Mouse (Mus musculus) stomach, postnatal 0 days (tissue): ENCODE data around the gene Cobl. TPM values are rescaled to one million over a fixed set of nuclear protein-coding genes. Genes with fewer than 3 reads are reported as not detected.

Source experiments
- ATAC-seq: fragments of 200-750 bp; cut with Nextera tagmentation; 2 replicates; pipeline ENCODE4 v1.8.0; 2017; ENCODE audit not compliant: low FRiP score, low TSS enrichment
- DNase-seq: peaks from one replicate; pipeline ENCODE4 v3.0.0-alpha.2; 2016; ENCODE audit warnings: low spot score
- H3K27ac ChIP-seq: fragments of 300-500 bp; sonication (generic); replicated peaks from 2 replicates; pipeline ENCODE4 v1.5.1; 2014; ENCODE audit warnings: mild to moderate bottlenecking, control low read depth
- H3K27me3 ChIP-seq: fragments of 300-500 bp; sonication (generic); 2 replicates; pipeline ENCODE4 v1.6.1; 2014; ENCODE audit warnings: low read length; ENCODE audit not compliant: control insufficient read depth, insufficient read depth
- H3K36me3 ChIP-seq: fragments of 300-500 bp; sonication (generic); 2 replicates; pipeline ENCODE4 v1.6.1; 2014; ENCODE audit warnings: low read length, mixed read lengths; ENCODE audit not compliant: control insufficient read depth, insufficient read depth
- H3K4me1 ChIP-seq: fragments of 300-500 bp; sonication (generic); replicated peaks from 2 replicates; pipeline ENCODE4 v1.6.1; 2014; ENCODE audit warnings: antibody characterized with exemption; ENCODE audit not compliant: control insufficient read depth, insufficient read depth
- H3K4me2 ChIP-seq: fragments of 300-500 bp; sonication (generic); replicated peaks from 2 replicates; pipeline ENCODE4 v1.6.1; 2014; ENCODE audit warnings: low read depth, mild to moderate bottlenecking, control low read depth, moderate library complexity
- H3K4me3 ChIP-seq: fragments of 300-500 bp; sonication (generic); 2 replicates; pipeline ENCODE4 v1.5.1; 2014; ENCODE audit warnings: low read depth, low read length, control low read depth
- H3K9ac ChIP-seq: fragments of 300-500 bp; sonication (generic); 2 replicates; pipeline ENCODE4 v1.6.1; 2014; ENCODE audit warnings: mild to moderate bottlenecking, low read length, control low read depth, mixed read lengths
- H3K9me3 ChIP-seq: fragments of 300-500 bp; sonication (generic); 2 replicates; pipeline ENCODE4 v1.6.1; 2016; ENCODE audit warnings: low read length; ENCODE audit not compliant: control insufficient read depth
- CTCF ChIP-seq: IDR thresholded peaks from 2 replicates; pipeline ENCODE4 v1.5.1; 2016; ENCODE audit warnings: antibody characterized with exemption, low read depth, mild to moderate bottlenecking, moderate library complexity
- EP300 ChIP-seq: optimal IDR thresholded peaks from 2 replicates; pipeline ENCODE3; 2016; ENCODE audit warnings: antibody characterized with exemption
- WGBS: fragments of 180-500 bp; shearing (Covaris S2); extraction: QIAGEN DNeasy Blood & Tissue Kit; methylation state at CpG from one replicate; pipeline ENCODE4 v1.1.7; 2014; 5-methylcytosine and 5-hydroxymethylcytosine counted together
- polyA plus RNA-seq: library from polyadenylated mRNA; unstranded; fragments of >200 nt; fragmentation: Nextera tagmentation; extraction: Ambion mirVana; gene quantifications from 2 replicates; pipeline ENCODE4 v1.2.1, GENCODE M21; 2015

Gene Cobl
- polyA plus RNA-seq, 1 experiment from 2014 or later, result 7.8 TPM

GRCm38 (mm10) chr11:12231481-12232035 is 233.2 kb downstream of the Cobl start:
- 57% methylated on average over 6 of the region's 6 CpGs for WGBS
- no peak overlapping the region for H3K4me2 ChIP-seq
- TF ChIP-seq CTCF, result peak; percentile 13; the same call in 1 of the 2 replicates
- no peak for TF ChIP-seq EP300
- DNase-seq, result peak; percentile 17
- ATAC-seq, result peak; percentile 59; the same call in 1 of the 2 replicates
- H3K36me3 ChIP-seq, result no peaks in the 10 kb centered on the region
- no peak overlapping the region for H3K4me3 ChIP-seq
- no peak overlapping the region for H3K9ac ChIP-seq
- H3K4me1 ChIP-seq, result no peaks in the 10 kb centered on the region
- no peaks in the 10 kb centered on the region for H3K9me3 ChIP-seq
- no peak overlapping the region for H3K27ac ChIP-seq
- no peaks in the 10 kb centered on the region for H3K27me3 ChIP-seq

GRCm38 (mm10) chr11:12229411-12229810 is 235.3 kb downstream of the Cobl start:
- DNase-seq (no peak), ATAC-seq (peak; percentile 35; the same call in 1 of the 2 replicates)
- 65% methylated on average over 7 of the region's 7 CpGs for WGBS
- no peak overlapping the region for H3K4me3 ChIP-seq
- H3K36me3 ChIP-seq, result no peaks in the 10 kb centered on the region
- H3K27ac ChIP-seq, result no peak overlapping the region
- no peak overlapping the region for H3K4me2 ChIP-seq
- TF ChIP-seq CTCF (no peak), EP300 (no peak)
- no peaks in the 10 kb centered on the region for H3K27me3 ChIP-seq
- H3K9me3 ChIP-seq, result no peaks in the 10 kb centered on the region
- H3K4me1 ChIP-seq, result no peaks in the 10 kb centered on the region
- H3K9ac ChIP-seq, result no peak overlapping the region

- no peak for TF ChIP-seq EP300
- no peak for TF ChIP-seq CTCF
- H3K9ac ChIP-seq, result no peak overlapping the region
- H3K36me3 ChIP-seq, result no peaks in the 10 kb centered on the region
- H3K27ac ChIP-seq, result no peak overlapping the region
- ATAC-seq (no peak), DNase-seq (no peak)
- no peak overlapping the region for H3K4me3 ChIP-seq
- H3K9me3 ChIP-seq, result no peaks in the 10 kb centered on the region
- no peaks in the 10 kb centered on the region for H3K27me3 ChIP-seq
- WGBS, result 81% methylated on average over 3 of the region's 3 CpGs
- H3K4me2 ChIP-seq, result no peak overlapping the region
- no peaks in the 10 kb centered on the region for H3K4me1 ChIP-seq
Observed at GRCm38 (mm10) chr11:12227343-12227742, 237.4 kb downstream of the Cobl start.

GRCm38 (mm10) chr11:12219594-12220530 is 244.9 kb downstream of the Cobl start:
- 55% methylated on average over 4 of the region's 4 CpGs for WGBS
- H3K4me1 ChIP-seq, result no peaks in the 10 kb centered on the region
- H3K27ac ChIP-seq, result no peak overlapping the region
- no peak overlapping the region for H3K4me3 ChIP-seq
- no peak for ATAC-seq
- H3K9ac ChIP-seq, result no peak overlapping the region
- H3K27me3 ChIP-seq, result no peaks in the 10 kb centered on the region
- no peaks in the 10 kb centered on the region for H3K36me3 ChIP-seq
- no peak overlapping the region for H3K4me2 ChIP-seq
- H3K9me3 ChIP-seq, result no peaks in the 10 kb centered on the region
- TF ChIP-seq EP300, result no peak
- TF ChIP-seq CTCF, result no peak
- DNase-seq, result no peak

- Histone ChIP-seq H3K36me3 (no peaks in the 10 kb centered on the region), H3K4me1 (no peaks in the 10 kb centered on the region), H3K27me3 (no peaks in the 10 kb centered on the region), H3K9me3 (no peaks in the 10 kb centered on the region), H3K4me3 (no peak overlapping the region), H3K9ac (no peak overlapping the region), H3K4me2 (no peak overlapping the region), H3K27ac (no peak overlapping the region)
- WGBS, result 88% methylated on average over 1 of the region's 1 CpGs
- DNase-seq (no peak), ATAC-seq (no peak)
- TF ChIP-seq CTCF (no peak), EP300 (no peak)
Observed at GRCm38 (mm10) chr11:12216897-12217296, 247.9 kb downstream of the Cobl start.

- Histone ChIP-seq H3K9me3 (no peaks in the 10 kb centered on the region), H3K27ac (no peak overlapping the region), H3K36me3 (no peaks in the 10 kb centered on the region), H3K9ac (no peak overlapping the region), H3K4me3 (no peak overlapping the region), H3K27me3 (no peaks in the 10 kb centered on the region), H3K4me1 (no peaks in the 10 kb centered on the region), H3K4me2 (no peak overlapping the region)
- TF ChIP-seq CTCF (no peak), EP300 (no peak)
- no peak for ATAC-seq
- DNase-seq, result no peak
- WGBS, result 65% methylated on average over 1 of the region's 1 CpGs
Observed at GRCm38 (mm10) chr11:12215582-12215981, 249.2 kb downstream of the Cobl start.
